Mouse (Mus musculus) ovary, adult 18-20 months (tissue): ENCODE data around the gene Haghl.

Experiments
- DNase-seq: peaks from one replicate; pipeline ENCODE4 v3.0.0; 2022; ENCODE audit warnings: low spot score, mixed read lengths

Haghl gene

DNA sequence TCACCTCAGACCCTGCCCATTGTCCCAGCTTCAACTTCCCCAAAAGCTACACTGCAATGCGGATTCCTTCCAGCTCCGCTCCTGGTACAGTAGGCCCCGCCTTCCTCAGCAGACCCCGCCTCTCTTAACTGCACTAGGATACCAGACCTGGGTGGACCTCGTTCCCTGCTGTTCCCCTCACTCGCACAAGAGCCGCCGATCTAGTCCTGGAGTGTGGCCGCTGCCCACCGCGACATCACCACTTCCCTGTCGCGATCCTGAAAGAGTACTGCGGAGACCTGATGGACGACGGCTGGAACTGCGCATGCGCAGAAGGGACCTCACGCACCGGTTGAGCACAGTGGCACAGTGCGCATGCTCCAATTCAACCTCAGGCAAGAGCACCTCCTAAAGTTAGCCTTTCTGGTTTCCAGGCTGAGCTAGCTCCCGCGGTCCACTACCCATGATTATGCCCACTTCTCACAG lies at the start of gene Haghl:
Haghl (minus strand) TSS at position 393 of the 465 bp plus-strand sequence.
- DNase-seq, result peak; percentile 89

DNA sequence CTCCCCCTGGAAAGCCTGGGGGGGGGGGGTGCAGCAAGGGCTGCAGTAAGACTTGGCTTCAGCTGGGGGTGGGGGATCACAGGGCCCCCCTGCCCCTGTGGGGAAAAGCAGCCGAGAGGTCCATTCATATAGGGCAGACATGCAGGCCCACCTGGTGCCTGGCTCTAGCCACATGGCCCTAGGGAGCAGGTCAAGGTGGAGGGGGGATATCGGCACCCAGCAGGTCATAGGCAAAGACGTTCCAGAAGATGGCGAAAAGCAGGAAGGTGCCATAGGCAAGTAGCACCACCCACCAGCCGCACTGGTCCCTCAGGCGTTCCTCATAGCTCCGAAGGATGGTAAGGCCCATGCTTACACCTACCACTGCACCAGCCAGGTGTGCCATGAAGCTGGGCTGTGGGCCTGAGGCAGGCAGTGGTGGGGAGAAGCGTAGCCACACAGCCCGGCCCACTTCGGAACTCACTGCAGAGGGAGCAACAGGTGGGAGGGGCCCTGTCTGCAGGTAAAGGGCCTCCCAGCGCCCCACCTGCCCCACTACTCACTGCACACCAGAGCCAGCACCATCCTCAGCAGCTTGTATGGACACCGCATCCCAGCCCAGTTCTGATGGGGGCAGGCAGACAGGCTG lies 49.2 kb upstream of the Haghl start:
- DNase-seq, result no peak

DNA sequence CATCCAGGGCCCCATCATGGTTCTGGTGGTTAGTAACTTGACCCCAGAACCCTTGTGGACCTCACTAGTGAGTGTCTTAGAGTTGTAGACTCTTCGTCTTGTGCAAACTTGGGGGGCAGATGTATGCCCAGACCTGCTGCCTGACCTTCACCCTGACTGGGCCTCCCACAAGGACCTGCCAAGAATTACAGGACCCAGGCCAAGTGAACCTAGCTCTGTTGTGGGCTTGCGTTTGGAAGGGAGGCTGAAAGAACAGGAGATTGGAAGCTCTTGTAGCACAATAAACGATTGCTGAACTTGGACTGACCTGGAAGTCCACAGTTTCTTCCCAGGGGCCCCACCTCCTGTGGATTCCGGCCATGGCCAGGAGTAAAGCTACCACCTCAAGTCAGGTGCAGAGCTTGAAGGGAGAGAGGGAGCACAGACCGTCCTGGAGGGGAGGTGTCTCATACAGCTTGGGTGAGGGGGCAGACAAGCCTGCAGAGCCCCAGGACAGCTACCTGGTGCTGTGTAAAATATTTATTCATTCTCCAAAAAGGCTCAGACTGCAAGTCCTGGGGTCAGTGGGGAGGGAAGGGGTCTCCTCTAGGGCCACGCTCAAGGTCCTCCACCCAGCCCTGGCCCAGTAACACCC lies 48.6 kb upstream of the Haghl start:
- no peak for DNase-seq

DNA sequence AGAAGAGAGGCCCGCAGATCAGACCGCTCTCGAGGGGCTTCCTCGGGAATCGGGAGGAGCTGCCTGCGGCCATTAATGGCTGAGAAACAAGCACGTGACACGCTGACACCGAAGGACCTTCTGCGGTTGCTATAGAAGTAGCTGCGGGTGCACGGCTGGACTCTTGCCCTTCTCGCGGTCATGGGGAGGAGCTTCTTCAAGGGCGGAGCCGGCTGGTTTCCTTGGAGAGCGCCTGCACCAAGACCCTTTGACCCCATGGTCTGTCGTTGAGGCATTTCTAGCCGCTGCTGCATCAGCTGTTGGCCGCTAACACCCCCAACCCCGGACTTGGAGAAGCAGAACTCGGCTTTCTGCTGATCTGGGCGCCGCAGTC lies 47.8 kb upstream of the Haghl start, which contains the start of gene Stub1:
Stub1 (minus strand) TSS at position 114 of the 373 bp plus-strand sequence.
- peak; percentile 94 for DNase-seq

DNA sequence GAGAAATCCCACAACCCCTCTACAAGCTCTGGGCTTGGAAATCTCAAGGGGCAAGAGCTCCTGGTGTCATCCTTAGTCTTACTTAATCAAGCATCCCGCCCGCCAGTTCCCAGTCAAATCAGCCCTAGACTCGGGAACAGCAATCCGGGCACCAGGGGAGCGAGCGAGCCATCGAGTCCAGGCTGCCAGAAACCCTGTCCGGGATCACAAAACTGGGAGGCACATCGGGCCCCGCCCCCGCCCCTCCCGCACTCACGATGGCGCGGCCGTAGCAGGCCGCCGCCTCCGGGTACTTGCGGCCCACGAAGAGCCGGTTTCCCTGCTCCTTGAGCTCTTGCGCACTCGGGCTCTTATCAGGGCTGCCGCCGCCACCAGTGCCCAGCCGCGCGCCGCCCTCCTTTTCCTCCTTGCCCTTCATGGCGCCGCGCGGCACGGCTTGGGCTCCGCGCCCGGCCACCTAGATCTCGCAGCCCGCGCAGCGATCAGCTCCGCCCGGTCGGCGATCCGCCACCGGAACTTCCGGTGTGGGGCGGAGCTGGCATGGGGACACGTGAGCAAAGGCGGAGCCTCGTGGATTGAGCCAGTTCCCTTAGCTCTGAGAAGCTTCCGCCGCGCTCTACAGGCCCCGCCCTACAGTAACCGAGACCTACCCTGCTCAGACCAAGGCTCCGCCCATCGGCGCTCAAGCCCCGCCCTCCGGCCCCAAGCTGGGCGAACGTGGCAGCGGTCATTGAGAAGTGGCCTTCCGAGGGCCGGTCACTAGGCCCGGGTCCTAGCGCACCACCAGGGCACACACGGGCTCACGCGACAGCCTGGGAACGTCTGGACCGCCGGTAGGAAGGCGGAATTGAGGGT lies 47.2 kb upstream of the Haghl start:
- peak; percentile 99 for DNase-seq

DNA sequence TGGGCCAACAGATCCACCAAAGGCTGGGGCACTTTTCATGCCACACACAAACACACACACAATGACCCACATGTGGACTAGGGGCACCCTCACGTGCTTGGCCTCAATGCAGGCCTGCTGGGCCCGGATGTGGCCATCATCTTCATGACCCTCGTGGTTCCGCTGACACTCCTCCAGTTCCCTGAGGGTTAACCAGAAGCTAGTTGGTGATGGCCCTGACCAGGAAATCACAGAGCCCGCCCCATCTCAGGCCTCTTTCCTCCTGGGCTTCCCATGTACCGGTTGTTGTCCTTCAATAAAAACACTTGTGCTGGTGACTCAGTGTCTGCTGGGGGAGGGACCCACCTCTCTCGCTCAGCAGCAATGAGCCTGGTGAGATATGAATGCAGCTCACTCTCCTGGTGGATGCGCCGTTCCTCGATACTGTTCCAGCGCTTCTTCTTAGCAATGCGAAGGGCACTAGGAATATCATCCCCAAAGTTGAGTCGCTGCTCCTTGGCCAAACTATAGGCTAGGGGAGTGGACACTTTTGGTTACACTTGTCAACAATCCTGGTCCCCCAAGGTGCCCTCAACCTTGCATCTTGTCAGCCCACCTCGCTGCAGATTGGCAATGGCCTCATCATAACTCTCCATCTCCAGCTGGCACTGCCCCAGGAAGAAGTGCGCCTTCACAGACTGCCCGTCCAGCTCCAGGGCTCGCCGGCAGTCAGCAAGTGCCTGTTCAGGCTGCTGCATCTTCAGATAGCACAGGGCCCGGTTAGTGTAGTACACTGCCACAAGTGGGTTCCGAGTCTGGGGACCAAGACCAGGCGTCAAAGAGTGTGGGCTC lies 46.2 kb upstream of the Haghl start:
- no peak for DNase-seq

DNA sequence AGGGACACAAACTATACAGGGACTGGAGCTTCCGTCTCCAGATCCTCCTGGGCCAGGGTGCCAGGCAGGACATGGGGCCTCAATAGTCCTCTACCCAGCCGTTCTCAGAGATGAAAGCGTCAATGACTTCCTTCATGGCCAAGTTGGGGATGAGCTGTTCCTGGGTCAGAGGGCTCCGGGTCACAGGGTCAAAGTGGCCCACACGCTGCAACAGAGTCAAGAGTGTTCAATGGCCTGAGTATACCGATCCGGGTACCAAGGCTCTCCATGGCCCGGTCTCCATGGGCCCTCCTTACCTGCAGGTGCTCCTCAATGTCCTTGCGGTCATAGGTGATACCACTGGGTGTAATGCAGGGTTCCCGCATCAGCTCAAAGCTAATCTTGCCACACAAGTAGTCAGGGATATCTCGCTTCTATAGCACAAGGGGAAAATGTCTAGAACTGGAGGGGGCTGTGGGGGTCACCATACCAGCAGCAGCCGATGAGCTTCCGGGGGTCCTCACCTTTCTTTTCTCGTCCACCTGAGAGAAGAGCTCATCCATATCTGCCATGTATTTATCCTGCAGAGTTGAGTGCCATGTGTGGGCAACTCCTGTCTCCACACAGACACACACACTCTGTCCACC lies 45.4 kb upstream of the Haghl start:
- no peak for DNase-seq

DNA sequence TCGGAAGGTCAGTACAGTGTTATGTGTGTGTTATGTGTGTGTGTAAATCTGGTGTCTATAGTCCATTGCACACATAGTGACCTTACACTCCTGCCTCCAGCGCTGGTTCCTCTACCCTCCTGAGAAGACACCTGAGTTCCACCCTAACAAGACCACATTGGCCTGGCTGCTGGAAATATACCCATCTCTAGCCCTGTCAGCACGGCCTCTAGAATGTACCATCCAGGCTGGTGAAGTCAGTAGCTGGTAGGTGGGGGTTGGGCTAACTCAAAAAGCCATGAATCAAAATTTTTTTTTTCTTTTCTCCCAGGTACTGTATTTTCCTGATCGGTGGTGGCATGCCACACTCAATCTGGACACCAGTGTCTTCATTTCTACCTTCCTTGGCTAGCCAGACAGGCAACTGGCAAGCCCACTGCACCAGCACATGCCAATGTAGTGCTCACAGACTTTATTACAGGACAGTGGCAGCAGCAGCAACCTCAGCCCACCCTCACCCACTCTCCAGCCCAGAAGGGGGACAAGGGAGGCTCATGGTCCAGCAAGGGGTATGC lies 44.8 kb upstream of the Haghl start:
- no peak for DNase-seq

DNA sequence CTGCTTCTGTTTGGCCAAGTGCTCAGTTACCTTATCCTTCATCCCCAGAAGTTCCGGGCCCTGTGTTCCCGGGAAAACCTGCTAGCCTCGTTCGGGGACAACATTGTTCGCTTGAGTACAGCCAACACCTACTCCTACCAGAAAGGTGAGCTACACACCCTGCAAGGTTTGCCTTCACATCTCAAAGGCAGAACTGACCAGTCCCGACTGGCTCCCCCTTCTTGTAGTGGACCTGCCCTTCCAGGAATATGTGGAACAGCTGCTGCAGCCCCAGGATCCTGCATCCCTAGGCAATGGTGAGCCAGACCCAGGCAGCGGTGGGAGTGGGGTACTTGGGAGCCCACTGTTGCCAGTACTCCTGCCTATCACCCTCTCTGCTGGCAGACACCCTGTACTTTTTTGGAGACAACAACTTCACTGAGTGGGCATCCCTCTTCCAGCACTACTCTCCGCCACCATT lies 44.1 kb upstream of the Haghl start:
- no peak for DNase-seq

DNA sequence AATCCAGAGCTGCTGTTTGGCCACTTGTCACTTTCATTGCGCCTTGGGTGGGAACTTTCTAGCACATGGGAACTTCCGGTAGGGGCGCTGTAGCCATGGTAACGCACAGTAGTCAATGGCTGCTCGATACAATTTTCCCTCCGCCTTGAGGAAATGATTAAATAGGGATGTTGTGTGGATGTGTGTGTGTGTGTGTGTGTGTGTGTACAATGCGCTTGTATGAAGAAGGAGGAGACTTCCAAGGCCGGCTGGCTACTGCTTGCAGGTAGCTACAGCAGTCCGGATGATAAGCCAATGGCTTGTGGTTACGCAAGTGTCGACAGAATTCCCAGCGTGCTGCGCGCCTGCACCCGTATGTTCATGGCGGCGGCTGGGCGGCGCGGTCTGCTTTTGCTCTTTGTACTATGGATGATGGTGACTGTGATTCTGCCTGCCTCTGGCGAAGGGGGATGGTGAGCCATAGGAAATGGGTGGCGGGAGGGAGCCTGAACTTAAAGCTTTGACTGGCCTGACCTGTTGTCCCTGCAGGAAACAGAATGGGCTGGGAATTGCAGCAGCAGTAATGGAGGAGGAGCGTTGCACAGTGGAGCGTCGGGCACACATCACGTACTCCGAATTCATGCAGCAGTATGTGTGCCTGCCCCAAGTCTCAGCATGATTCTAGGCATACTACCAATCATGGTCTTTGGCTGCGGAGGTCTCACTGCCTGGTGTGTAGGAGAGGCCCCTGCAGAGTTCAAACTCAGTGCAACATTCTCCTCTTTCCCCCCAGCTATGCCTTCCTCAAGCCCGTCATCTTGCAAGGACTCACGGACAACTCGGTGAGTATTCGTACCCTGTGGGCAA lies 43.5 kb upstream of the Haghl start, which contains the start of gene Jmjd8:
Jmjd8 (plus strand) TSS at position 156 of the 846 bp plus-strand sequence.
- no peak for DNase-seq

DNA sequence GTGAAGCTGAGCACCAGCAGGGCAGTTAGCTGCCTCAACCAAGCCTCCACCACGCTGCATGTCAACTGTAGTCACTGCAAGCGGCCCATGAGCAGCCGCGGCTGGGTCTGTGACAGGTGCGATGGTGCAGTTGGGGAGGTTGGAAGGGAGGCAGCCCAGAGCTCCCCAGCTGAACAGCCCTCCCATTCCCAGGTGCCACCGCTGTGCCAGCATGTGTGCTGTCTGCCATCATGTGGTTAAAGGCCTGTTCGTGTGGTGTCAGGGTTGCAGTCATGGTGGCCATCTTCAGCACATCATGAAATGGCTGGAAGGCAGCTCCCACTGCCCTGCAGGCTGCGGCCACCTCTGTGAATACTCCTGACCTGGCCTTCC lies 42.7 kb upstream of the Haghl start:
- no peak for DNase-seq

DNA sequence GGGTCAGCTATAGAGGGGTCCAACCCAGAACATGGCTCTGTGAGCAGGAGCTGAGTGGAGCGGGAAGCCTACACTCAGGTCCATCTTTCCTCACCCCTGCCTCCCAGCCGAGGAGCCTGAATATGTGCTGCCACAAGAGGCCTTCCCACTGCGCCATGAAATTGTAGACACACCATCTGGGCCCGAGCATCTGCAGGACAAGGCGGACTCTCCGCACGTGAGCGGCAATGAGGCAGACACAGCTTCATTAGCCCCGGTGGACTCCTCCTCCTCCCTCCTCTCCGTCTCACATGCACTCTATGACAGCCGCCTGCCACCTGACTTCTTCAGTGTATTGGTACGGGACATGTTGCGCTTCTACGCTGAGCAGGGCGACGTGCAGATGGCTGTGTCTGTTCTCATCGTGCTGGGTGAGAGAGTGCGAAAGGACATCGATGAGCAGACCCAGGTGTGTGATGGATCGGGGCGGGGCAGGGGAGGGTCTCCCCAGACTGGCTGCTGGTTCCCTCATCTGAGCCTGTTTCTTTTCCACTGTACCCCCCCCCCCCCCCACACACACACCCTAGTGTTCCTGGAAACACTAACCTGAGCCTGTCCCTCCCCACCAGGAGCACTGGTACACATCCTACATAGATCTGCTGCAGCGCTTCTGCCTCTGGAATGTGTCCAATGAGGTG lies 42.2 kb upstream of the Haghl start:
- DNase-seq, result no peak

DNA sequence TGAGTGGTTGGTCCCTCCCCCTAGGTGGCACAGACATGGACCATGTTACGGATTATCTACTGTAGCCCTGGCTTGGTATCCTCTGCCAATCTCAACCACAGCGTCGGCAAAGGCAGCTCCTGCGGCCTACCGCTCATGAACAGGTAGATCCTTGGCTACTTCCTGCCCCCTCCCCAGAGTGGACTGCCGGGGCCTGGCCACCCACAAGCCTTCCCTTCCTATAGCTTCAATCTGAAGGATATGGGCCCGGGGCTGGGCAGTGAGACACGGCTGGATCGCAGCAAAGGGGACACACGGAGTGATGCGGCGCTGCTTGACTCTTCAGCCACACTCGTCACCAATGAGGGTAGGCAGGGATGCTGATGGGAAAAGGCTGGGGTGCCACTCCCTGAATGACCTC lies 41.5 kb upstream of the Haghl start:
- DNase-seq, result no peak

DNA sequence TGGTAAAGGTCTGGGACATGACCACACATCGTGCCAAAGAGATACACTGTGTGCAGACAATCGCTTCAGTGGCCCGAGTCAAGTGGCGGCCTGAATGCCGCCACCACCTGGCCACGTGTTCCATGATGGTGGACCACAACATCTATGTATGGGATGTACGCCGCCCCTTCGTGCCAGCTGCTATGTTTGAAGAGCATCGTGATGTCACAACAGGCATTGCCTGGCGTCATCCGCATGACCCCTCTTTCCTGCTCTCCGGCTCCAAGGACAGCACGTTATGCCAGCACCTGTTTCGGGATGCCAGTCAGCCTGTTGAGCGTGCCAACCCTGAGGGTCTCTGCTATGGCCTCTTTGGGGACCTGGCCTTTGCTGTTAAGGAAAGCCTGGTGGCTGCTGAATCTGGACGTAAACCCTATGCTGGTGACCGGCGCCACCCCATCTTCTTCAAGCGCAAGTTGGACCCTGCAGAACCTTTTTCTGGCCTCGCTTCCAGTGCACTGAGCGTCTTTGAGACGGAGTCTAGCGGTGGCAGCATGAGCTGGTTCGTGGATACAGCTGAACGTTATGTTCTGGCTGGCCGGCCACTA lies 40.6 kb upstream of the Haghl start:
- no peak for DNase-seq

DNA sequence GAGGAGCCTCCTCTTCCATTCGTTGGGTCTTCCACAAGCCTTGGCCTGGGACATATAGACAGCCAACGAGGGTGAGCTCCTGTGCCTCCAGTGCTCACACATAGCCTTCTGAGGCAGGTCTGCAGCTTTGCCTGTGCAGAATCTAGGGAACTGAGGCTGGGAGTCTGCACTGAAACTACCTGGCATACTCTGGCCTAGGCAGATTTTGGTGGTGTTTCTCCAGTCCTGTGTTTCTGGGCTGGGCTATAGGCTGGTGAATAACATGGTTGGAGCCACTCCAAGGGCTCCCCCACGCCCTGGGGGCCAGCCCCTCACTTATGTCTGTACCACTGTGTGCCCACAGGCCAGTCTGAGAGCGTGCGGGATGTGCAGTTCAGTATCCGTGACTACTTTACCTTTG lies 39.8 kb upstream of the Haghl start:
- DNase-seq, result no peak

DNA sequence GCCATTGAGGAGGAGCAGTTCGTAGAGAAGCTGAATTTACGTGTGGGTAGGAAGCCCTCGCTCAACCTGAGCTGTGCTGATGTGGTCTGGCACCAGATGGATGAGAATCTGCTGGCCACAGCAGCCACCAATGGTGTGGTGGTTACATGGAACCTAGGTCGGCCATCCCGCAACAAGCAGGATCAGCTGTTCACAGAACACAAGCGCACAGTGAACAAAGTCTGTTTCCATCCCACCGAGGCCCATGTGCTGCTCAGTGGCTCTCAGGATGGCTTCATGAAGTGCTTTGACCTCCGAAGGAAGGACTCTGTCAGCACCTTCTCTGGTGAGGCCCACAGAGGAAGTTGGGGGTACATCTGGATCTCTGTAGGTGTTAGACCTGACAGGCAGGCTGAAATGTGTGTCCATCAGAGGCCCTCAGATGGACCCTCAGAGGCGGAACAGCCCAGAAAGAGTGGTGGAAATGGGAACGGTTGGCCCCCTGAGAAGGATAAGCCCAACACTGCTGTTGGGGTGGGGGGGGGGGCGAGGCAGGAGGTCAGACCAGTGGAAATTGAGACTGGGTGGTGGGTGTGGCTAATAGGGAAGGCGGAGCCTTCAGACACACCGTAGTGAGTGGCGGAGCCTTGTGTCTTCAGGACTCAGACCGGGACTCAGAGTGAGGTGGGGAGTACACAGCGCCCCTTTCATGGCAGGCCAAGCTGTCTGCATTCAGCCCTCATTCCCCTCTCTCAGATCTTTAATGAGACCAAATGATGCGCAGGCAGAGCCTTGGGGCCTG lies 39.1 kb upstream of the Haghl start:
- no peak for DNase-seq

DNA sequence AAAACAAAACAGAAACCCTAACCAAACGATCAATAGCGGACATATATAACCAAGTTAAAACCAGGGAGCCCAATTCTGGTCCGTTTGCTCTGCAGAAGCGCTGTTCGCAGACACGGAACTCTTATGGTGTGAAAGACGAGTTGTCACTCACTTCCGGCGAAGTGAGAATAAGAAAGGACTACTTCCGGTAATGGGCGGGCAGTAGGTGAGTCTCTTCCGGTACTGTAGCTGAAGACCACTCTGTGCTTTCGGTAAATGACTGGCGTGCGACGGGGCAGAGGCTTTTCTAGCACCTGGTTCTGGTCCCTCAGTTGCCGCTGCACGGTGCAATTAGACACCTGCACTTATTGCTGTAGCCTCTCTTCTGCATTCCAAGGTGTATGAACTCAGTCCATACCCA lies 38.0 kb upstream of the Haghl start, which contains the start of gene Wdr24:
Wdr24 (plus strand) TSS at position 176 of the 400 bp plus-strand sequence.
- no peak for DNase-seq
